Mouse (Mus musculus) CD4-positive, CD25-positive, alpha-beta regulatory T cell (primary cell): ENCODE data around the gene Igflr1. TPM values are rescaled to one million over a fixed set of nuclear protein-coding genes. Genes with fewer than 3 reads are reported as not detected.

Experiments
- polyA plus RNA-seq: library from polyadenylated mRNA; unstranded; fragments of 100-300 nt; shearing (Covaris generic); gene quantifications from one replicate; pipeline ENCODE4 v1.2.1, GENCODE M21; 2017

Gene Igflr1
- 150 TPM for polyA plus RNA-seq

DNA sequence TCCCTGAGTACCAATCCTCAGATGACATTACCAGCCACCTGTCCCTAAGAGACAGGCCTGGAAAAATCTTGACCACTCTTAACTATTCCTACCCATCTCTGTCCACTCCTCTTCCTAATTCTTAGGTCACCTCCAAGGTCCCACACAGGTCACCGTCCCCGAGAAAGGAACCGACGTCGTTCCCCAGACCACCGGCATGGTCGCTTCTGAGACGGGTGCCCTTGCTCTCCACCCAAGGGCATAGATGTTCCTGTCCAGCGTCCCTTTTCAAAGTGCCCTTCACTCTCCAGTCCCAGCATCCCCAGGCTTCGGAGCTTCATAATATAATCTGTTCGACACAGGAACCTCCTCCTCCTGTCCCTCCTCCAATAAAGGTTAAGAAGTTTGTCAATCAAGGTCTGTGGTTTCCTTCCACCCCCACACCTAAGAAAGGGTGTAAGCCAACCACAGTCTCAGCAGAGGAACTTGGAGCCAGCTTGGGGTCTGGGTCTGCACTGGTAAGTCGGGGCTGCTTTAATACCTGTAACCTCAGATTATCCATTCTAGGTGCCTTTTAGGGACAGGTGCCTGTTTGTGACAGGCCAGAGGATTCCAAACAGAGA, at the start of gene Igflr1:
Gene Igflr1, plus strand, starts transcription at position 458 of the 602 bp plus-strand sequence.

DNA sequence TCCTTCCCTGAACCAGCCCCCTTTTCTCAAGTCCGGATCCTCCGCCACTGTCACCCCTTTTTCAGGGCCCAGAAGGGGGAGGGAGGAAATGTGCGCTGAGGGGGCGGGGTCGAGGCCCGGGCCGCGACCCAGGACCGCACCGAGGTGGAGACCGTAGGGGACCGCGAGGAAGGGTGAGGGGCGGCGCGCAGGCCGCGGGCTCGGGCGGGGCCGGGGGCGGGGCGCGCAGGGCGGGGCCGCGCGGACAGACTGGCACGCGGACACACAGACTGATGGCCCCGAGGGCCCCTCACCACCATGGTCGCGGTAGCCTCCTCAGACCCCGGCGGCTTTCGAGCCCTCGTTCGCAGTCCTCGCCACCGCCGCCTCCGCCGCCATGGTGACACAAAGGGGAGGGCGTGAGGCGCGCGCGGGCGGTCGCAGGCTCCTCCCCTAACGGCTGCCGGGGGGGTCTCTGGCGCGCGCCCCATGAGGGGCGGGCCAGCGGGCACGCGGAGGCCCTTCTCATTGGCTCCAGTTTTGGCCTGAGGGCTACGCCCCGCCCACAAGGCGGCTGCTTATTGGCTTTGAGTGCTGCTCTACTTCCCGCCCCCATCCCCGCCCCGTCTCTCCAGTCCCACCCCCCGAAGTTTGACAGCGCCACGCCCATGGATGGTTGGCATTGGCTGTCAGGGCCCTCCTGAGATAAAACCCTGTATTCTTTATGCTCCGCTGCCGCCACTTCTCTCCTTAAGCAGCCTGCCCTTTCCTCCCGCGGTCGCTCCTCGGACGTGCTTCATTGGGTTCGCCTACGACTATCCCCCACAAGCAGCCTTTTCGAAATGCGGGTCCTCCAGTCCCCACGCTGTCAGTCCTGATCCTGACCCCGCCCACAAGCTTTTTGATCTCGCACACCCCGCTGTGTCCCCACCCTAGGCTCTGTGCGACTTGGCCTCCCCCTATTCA, 30.3 kb upstream of the Igflr1 start, which contains the start of gene Arhgap33:
Gene Arhgap33, minus strand, starts transcription at position 428 of the 945 bp plus-strand sequence.

DNA sequence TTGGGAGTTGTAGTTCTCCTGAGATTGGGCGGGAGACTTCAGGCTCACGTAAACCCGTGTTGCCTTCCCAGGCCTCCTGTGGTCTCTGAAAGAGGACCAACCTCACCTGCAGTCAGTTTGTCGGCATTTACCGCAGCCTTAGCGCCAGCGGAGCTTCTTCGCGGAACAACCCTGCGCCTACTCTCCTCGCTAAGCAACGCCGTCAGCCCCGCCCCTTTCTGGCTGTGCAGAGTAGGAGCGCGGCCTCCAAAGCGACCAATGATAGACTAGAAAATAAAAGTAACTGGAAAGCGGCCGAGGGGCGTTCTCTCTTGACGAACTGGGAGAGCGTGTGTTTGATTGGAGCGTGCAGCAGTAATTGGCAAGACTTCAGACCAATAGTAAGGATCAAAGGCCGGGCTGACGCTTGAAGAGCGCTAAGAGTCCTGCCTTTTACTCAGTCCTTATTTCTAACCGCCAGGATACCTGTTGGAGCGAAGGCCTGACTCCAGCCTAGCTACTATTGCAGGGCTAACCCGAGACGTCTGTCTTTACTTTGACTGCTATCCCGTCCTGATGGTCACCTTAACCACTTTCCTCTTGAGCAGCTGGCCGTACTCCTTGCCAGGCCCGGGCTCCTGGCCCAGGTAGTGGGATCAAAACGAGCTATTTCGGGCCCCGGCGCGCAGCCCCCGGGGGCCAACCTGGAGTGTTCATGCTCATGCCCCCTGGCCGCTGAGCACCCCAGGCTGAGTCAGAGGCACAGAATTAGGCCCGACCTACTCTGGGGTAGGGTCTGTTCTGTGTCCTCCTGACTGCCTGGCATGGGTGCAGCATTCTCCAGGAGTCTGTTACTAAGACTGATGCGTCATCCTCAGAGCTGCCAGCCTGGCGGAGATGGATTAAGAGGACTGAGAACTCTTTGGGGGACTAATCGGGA, 12.9 kb upstream of the Igflr1 start, which contains the start of the genes Hspb6 and Proser3:
Gene Hspb6, plus strand, starts transcription at position 77 of the 919 bp plus-strand sequence.
Gene Proser3, minus strand, starts transcription at position 198 of the 919 bp plus-strand sequence.

DNA sequence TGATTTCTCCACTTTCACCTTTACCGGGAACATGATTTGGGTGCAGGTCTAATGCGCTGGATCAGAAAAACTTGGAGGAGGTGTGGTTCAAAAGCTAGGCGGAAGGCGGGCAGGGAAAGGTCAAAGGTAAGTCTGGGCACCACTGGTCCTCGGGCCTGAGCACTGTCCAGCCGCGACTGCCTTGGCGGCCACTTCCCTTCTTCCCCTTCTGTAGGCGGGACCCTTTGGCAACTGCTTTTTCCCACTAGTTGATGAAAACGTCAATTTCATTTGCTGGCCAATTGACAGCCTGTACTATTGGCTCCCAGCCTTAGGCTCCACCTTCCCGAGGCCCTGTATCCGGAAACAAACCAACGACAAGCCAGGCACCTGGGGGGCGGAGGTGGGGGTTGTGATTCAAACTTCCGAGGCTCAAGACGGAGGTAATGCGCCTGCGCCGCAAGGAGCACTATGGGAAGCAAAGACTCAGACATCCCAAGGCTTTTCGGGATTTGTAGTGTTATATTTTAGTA, 5.7 kb upstream of the Igflr1 start, which contains the start of gene Lin37:
Gene Lin37, minus strand, starts transcription at position 396 of the 512 bp plus-strand sequence.

DNA sequence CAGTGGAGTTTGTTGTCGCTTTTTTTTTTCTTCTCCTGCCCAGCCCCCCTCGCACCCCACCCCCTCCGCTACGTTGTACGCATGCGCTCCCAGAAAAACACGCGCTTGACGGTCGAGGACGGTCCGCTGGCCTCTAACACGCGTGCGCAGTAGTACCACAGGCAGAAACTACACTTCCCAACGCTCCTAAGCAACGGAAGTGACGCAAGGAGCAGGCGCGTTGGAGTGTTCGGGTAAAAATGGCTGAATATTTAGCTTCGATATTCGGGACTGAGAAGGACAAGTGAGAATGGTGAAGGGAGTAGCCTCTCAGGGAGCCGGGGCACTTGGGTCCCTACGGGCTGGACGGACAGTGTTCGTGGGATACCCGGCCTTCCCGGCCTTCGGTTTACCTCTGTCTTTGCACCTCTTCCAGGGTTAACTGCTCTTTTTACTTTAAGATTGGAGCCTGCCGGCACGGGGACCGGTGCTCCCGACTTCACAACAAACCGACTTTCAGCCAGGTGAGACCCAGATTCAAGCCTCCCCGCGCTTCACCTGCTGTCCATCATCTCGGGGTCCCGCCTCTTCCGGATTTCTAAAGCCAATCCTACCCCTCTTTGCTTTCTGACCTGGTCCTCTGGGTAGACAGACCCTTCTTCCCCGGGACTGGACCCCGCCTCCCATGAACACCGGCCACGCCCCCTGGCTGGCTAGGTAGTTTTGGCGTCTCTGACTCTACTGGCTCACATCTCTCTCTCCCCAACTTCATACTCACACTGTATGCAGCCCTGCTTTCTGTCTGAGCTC, 1.9 kb upstream of the Igflr1 start, which contains the start of the genes U2af1l4, Gm49396 and Psenen:
Gene U2af1l4, plus strand, starts transcription at position 185 of the 789 bp plus-strand sequence.
Gene Gm49396, plus strand, starts transcription at position 228 of the 789 bp plus-strand sequence.
Gene Psenen, minus strand, starts transcription at position 511 of the 789 bp plus-strand sequence.

DNA sequence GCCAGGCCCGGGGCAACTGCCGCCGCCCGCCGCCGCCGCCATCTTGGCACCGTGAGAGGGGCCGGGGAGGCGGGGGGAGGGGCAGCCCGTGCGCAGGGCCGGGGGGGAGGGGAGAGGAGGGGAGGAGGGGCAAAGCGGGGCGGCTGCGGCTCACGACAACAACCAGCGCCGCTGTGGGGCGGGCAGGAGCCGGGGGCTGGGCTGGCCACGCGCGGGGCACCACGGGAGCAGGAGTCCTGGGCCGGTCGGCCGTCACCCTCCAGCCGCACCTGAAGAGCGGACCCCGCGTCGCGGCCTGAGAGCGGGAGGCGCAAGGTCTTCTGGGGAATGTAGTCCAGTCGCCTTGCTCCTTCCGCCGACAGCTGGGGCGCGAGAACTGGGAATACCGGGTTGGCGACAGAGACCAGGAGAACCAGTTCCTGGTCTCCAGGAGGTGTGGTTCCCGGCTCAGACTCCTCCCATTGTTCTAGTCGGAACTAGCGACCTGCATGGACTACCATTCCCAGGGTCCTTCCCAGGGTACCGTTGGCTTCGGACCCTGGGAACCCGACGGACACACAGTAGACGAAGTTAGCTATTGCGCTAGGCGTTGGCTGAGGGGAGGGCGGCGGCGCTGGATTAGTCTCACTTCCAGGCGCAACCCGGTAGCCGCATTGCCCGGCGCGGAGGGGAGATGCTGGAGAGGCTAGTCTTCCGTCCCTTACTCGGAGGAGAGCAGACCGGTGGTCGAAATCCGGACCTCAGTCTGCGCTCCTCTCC, 23.6 kb downstream of the Igflr1 start, which contains the start of gene Kmt2b:
Gene Kmt2b, minus strand, starts transcription at position 51 of the 759 bp plus-strand sequence.

DNA sequence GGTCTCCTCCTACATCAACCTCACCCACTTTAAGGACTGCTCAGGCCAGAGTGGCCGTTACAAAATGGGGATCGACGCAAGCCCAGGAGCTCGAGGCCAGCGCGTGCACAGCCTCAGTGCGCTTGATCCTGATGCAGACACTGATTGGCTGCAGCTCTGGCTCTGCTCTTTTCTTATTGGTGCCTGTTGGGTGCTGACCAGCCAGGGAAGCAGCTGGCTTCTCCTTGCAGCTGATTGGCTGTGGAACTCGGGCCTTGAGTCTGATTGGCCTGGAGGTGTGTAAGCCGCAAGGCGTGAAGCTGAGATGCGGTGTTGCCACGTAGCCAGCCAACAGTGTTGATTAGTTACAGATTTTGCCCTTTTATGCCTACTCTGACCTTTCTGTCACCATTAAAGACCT, 33.6 kb downstream of the Igflr1 start, which contains the start of gene Zbtb32:
Gene Zbtb32, minus strand, starts transcription at position 124 of the 400 bp plus-strand sequence.

DNA sequence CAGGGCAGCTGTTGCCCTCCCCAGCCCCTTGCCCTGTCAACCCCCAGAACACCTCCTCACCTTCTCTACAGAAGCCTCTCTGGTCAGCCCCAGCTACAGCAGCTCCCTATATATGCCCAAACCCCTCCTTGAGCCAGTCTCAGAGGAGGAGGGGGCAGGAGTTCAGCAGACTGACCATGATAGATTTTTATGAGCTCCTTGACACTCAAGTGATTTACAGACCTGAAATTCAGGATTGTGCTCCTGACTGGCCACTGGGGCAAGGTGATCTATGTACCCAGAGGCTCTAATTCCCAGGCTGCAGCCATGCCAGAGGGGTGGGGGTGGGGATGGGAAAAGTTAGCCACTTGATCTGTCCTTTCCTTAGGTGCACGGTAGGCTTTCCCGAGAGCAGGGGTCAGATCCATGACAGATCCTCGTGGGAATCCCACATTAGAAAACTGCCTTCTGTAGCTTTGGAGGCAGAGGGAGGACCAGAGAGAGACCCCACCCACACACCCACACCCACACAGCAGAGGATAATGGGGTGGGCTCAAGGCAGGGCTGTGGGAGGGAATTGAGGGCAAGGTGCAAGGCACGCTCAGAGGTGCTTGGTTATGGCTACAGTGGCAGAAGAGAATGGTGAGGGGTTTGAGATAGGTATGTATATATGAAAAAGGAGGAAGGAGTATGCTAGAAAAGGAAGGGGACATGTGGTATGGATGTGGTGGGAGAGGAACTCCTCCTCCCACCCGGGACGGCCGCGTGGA, 47.6 kb downstream of the Igflr1 start, which contains the start of gene Upk1a:
Gene Upk1a, minus strand, starts transcription at position 194 of the 749 bp plus-strand sequence.

Other genes starting within 250 kb of the Igflr1 start
- not detected for gene E130208F15Rik, start 243.7 kb upstream of the Igflr1 start, polyA plus RNA-seq
- 64.6 TPM for gene Sdhaf1, start 241.5 kb upstream of the Igflr1 start, polyA plus RNA-seq
- not detected for gene Lrfn3, start 202.7 kb upstream of the Igflr1 start, polyA plus RNA-seq
- gene Tyrobp, start 151.7 kb upstream of the Igflr1 start, polyA plus RNA-seq: 5.5 TPM
- 409 TPM for gene Hcst, start 145.6 kb upstream of the Igflr1 start, polyA plus RNA-seq
- 99.8 TPM for gene Nfkbid, start 143.7 kb upstream of the Igflr1 start, polyA plus RNA-seq
- gene Aplp1, start 119.9 kb upstream of the Igflr1 start, polyA plus RNA-seq: 17.8 TPM
- gene Kirrel2, start 107.7 kb upstream of the Igflr1 start, polyA plus RNA-seq: not detected
- gene Nphs1, start 107.1 kb upstream of the Igflr1 start, polyA plus RNA-seq: not detected
- gene Prodh2, start 71.8 kb upstream of the Igflr1 start, polyA plus RNA-seq: not detected
- 1.2 TPM for gene Arhgap33, start 30.4 kb upstream of the Igflr1 start, polyA plus RNA-seq
- 4.2 TPM for gene Hspb6, start 13.2 kb upstream of the Igflr1 start, polyA plus RNA-seq
- 9.9 TPM for gene Proser3, start 13.1 kb upstream of the Igflr1 start, polyA plus RNA-seq
- gene Lin37, start 5.6 kb upstream of the Igflr1 start, polyA plus RNA-seq: 89.4 TPM
- gene U2af1l4, start 2.1 kb upstream of the Igflr1 start, polyA plus RNA-seq: 47.2 TPM
- gene Gm49396, start 2.1 kb upstream of the Igflr1 start, polyA plus RNA-seq: 86.6 TPM
- 217 TPM for gene Psenen, start 1.8 kb upstream of the Igflr1 start, polyA plus RNA-seq
- gene Kmt2b, start 23.3 kb downstream of the Igflr1 start, polyA plus RNA-seq: 15.9 TPM
- 11.7 TPM for gene Zbtb32, start 33.5 kb downstream of the Igflr1 start, polyA plus RNA-seq
- gene Upk1a, start 47.4 kb downstream of the Igflr1 start, polyA plus RNA-seq: 0.83 TPM
- 581 TPM for gene Cox6b1, start 60.7 kb downstream of the Igflr1 start, polyA plus RNA-seq
- gene Etv2, start 70.4 kb downstream of the Igflr1 start, polyA plus RNA-seq: not detected
- 204 TPM for gene Rbm42, start 84.9 kb downstream of the Igflr1 start, polyA plus RNA-seq
- gene Haus5, start 99.6 kb downstream of the Igflr1 start, polyA plus RNA-seq: 37.3 TPM
- gene Pmis2, start 106.2 kb downstream of the Igflr1 start, polyA plus RNA-seq: not detected
- not detected for gene 2200002J24Rik, start 133.5 kb downstream of the Igflr1 start, polyA plus RNA-seq
- not detected for gene Atp4a, start 146.8 kb downstream of the Igflr1 start, polyA plus RNA-seq
- gene Tmem147, start 164.1 kb downstream of the Igflr1 start, polyA plus RNA-seq: 116 TPM
- gene Gapdhs, start 178.3 kb downstream of the Igflr1 start, polyA plus RNA-seq: 0.36 TPM
- gene Sbsn, start 186.0 kb downstream of the Igflr1 start, polyA plus RNA-seq: 1.1 TPM
- gene Dmkn, start 198.3 kb downstream of the Igflr1 start, polyA plus RNA-seq: not detected
- gene Krtdap, start 222.5 kb downstream of the Igflr1 start, polyA plus RNA-seq: not detected